Mouse (Mus musculus) c-Kit-positive CD71-positive TER-119-negative erythroid progenitor cells, embryonic 14.5 days (primary cell): ENCODE results near the gene Pcif1.
A peak's percentile ranks its signal among the peaks of the same experiment; 100 is the strongest.
"Not testable (repeated sequence)": the region's sequence is repeated elsewhere in the genome, so short reads cannot be mapped to it uniquely, and the experiment has no call there.

Experiments used
- DNase-seq: peaks from one replicate; pipeline ENCODE4 v3.0.0-alpha.2; 2013; ENCODE audit warnings: low read depth

Pcif1 gene

GRCm38 (mm10) chr2:164879228-164879567 is at the start of gene Pcif1:
Gene Pcif1 (plus strand): TSS chr2:164879304.
- DNase-seq, result peak; percentile 65

- no peak for DNase-seq
Measured at GRCm38 (mm10) chr2:164831029-164831428, 48.1 kb upstream of the Pcif1 start.

- no peak for DNase-seq
Measured at GRCm38 (mm10) chr2:164832032-164832747, 46.9 kb upstream of the Pcif1 start.

GRCm38 (mm10) chr2:164832748-164833301 is 46.3 kb upstream of the Pcif1 start, which contains the start of gene Ctsa:
Gene Ctsa (plus strand): TSS chr2:164832873.
- DNase-seq, result peak; percentile 67

GRCm38 (mm10) chr2:164833314-164833959 is 45.7 kb upstream of the Pcif1 start, which contains the start of gene Neurl2:
Gene Neurl2 (minus strand): TSS chr2:164833456.
- DNase-seq, result peak; percentile 92

GRCm38 (mm10) chr2:164834531-164834930 is 44.6 kb upstream of the Pcif1 start:
- DNase-seq, result no peak

- DNase-seq, result no peak
Measured at GRCm38 (mm10) chr2:164835164-164835563, 43.9 kb upstream of the Pcif1 start.

GRCm38 (mm10) chr2:164845782-164846181 is 33.3 kb upstream of the Pcif1 start:
- no peak for DNase-seq

- DNase-seq, result no peak
Measured at GRCm38 (mm10) chr2:164850061-164850460, 29.0 kb upstream of the Pcif1 start.

GRCm38 (mm10) chr2:164855572-164855971 is 23.5 kb upstream of the Pcif1 start:
- DNase-seq, result not testable (repeated sequence)

GRCm38 (mm10) chr2:164856309-164857100 is 22.6 kb upstream of the Pcif1 start:
- DNase-seq, result no peak

- no peak for DNase-seq
Measured at GRCm38 (mm10) chr2:164857101-164857821, 21.8 kb upstream of the Pcif1 start, which contains the start of gene Pltp. Gene Pltp (minus strand): TSS chr2:164857711.

- DNase-seq, result no peak
Measured at GRCm38 (mm10) chr2:164857842-164858553, 21.1 kb upstream of the Pcif1 start.

GRCm38 (mm10) chr2:164859155-164859554 is 19.9 kb upstream of the Pcif1 start:
- no peak for DNase-seq

GRCm38 (mm10) chr2:164859640-164860432 is 19.3 kb upstream of the Pcif1 start:
- no peak for DNase-seq

- no peak for DNase-seq
Measured at GRCm38 (mm10) chr2:164861094-164861493, 18.0 kb upstream of the Pcif1 start.

- DNase-seq, result no peak
Measured at GRCm38 (mm10) chr2:164862179-164862861, 16.8 kb upstream of the Pcif1 start.

- not testable (repeated sequence) for DNase-seq
Measured at GRCm38 (mm10) chr2:164863411-164863810, 15.7 kb upstream of the Pcif1 start.

GRCm38 (mm10) chr2:164864593-164864992 is 14.5 kb upstream of the Pcif1 start:
- DNase-seq, result no peak
